Mouse (Mus musculus) limb, embryonic 11.5 days (tissue): Measurements from ENCODE around the gene Slc30a1. TPM values are rescaled to one million over a fixed set of nuclear protein-coding genes. Genes with fewer than 3 reads are reported as not detected.

Source experiments
- ATAC-seq: fragments of 200-750 bp; cut with Nextera tagmentation; 2 replicates; pipeline ENCODE4 v1.8.0; 2017; ENCODE audit warnings: low read depth; ENCODE audit not compliant: insufficient number of reproducible peaks, low FRiP score, low TSS enrichment
- DNase-seq: peaks from one replicate; pipeline ENCODE4 v3.0.0-alpha.2; 2015; ENCODE audit warnings: low spot score
- H3K27ac ChIP-seq: fragments of 300-500 bp; sonication (generic); replicated peaks from 2 replicates; pipeline ENCODE4 v1.5.1; 2014; ENCODE audit warnings: low read depth, mild to moderate bottlenecking, low read length
- H3K27me3 ChIP-seq: fragments of 300-500 bp; sonication (generic); 2 replicates; pipeline ENCODE4 v1.6.1; 2014; ENCODE audit warnings: mild to moderate bottlenecking, low read length, mixed read lengths; ENCODE audit not compliant: control insufficient read depth, insufficient read depth
- H3K36me3 ChIP-seq: fragments of 300-500 bp; sonication (generic); 2 replicates; pipeline ENCODE4 v1.6.1; 2014; ENCODE audit warnings: mild to moderate bottlenecking, low read length, moderate library complexity, mixed read lengths; ENCODE audit not compliant: control insufficient read depth, insufficient read depth
- H3K4me1 ChIP-seq: fragments of 300-500 bp; sonication (generic); 2 replicates; pipeline ENCODE4 v1.6.1; 2014; ENCODE audit warnings: low read length, mixed read lengths; ENCODE audit not compliant: control insufficient read depth, insufficient read depth
- H3K4me2 ChIP-seq: fragments of 300-500 bp; sonication (generic); 2 replicates; pipeline ENCODE4 v1.6.1; 2014; ENCODE audit warnings: low read depth, mild to moderate bottlenecking, moderate library complexity; ENCODE audit not compliant: severe bottlenecking
- H3K4me3 ChIP-seq: fragments of 300-500 bp; sonication (generic); 2 replicates; pipeline ENCODE4 v1.5.1; 2014; ENCODE audit warnings: low read depth, low read length
- H3K9ac ChIP-seq: fragments of 300-500 bp; sonication (generic); 2 replicates; pipeline ENCODE4 v1.6.1; 2014; ENCODE audit warnings: mild to moderate bottlenecking, low read length
- H3K9me3 ChIP-seq: fragments of 300-500 bp; sonication (generic); 2 replicates; pipeline ENCODE4 v1.6.1; 2016; ENCODE audit warnings: low read length; ENCODE audit not compliant: control insufficient read depth
- WGBS: fragments of 180-500 bp; shearing (Covaris S2); extraction: QIAGEN DNeasy Blood & Tissue Kit; methylation state at CpG from one replicate; pipeline ENCODE4 v1.1.7; 2014; 5-methylcytosine and 5-hydroxymethylcytosine counted together
- polyA plus RNA-seq: library from polyadenylated mRNA; unstranded; fragments of >200 nt; fragmentation: Nextera tagmentation; extraction: Ambion mirVana; gene quantifications from 2 replicates; pipeline ENCODE4 v1.2.1, GENCODE M21; 2014

Gene Slc30a1
- polyA plus RNA-seq, 1 experiment from 2014 or later, result 1.3 TPM

- no peaks in the 10 kb centered on the region for H3K27me3 ChIP-seq
- H3K9ac ChIP-seq, result no peak overlapping the region
- DNase-seq (no peak), ATAC-seq (no peak)
- peaks cover 8% of the 10 kb centered on the region; the same call in 1 of the 2 replicates for H3K4me1 ChIP-seq
- H3K27ac ChIP-seq, result no peak overlapping the region
- no peak overlapping the region for H3K4me3 ChIP-seq
- no peaks in the 10 kb centered on the region for H3K36me3 ChIP-seq
- 53% methylated on average over 4 of the region's 4 CpGs for WGBS
- H3K9me3 ChIP-seq, result no peaks in the 10 kb centered on the region
- H3K4me2 ChIP-seq, result no peak overlapping the region
Measured at GRCm38 (mm10) chr1:191925496-191925895, 18.9 kb downstream of the Slc30a1 start.

- Histone ChIP-seq H3K9me3 (no peaks in the 10 kb centered on the region), H3K27ac (no peak overlapping the region)
- WGBS, result 59% methylated on average over 3 of the region's 3 CpGs
Measured at GRCm38 (mm10) chr1:191926681-191927080, 20.1 kb downstream of the Slc30a1 start.

GRCm38 (mm10) chr1:191928345-191928744, 21.8 kb downstream of the Slc30a1 start:
- Histone ChIP-seq H3K27me3 (no peaks in the 10 kb centered on the region), H3K4me3 (no peak overlapping the region), H3K4me1 (peaks cover 8% of the 10 kb centered on the region; the same call in 1 of the 2 replicates), H3K27ac (no peak overlapping the region), H3K9ac (no peak overlapping the region), H3K9me3 (no peaks in the 10 kb centered on the region), H3K4me2 (no peak overlapping the region), H3K36me3 (no peaks in the 10 kb centered on the region)
- WGBS, result 79% methylated on average over 7 of the region's 7 CpGs
- ATAC-seq (no peak), DNase-seq (no peak)

More at GRCm38 (mm10) chr1:191926681-191927080, 20.1 kb downstream of the Slc30a1 start:
- Histone ChIP-seq H3K36me3 (no peaks in the 10 kb centered on the region), H3K4me3 (no peak overlapping the region), H3K4me1 (peaks cover 8% of the 10 kb centered on the region; the same call in 1 of the 2 replicates), H3K27me3 (no peaks in the 10 kb centered on the region), H3K9ac (no peak overlapping the region), H3K4me2 (no peak overlapping the region)
- ATAC-seq (no peak), DNase-seq (no peak)

GRCm38 (mm10) chr1:191929065-191929464, 22.5 kb downstream of the Slc30a1 start:
- H3K4me2 ChIP-seq, result no peak overlapping the region
- DNase-seq (no peak), ATAC-seq (no peak)
- 61% methylated on average over 8 of the region's 8 CpGs for WGBS
- H3K27ac ChIP-seq, result no peak overlapping the region
- no peak overlapping the region for H3K4me3 ChIP-seq
- no peaks in the 10 kb centered on the region for H3K9me3 ChIP-seq
- H3K27me3 ChIP-seq, result no peaks in the 10 kb centered on the region
- H3K9ac ChIP-seq, result no peak overlapping the region
- H3K4me1 ChIP-seq, result peaks cover 8% of the 10 kb centered on the region; the same call in 1 of the 2 replicates
- no peaks in the 10 kb centered on the region for H3K36me3 ChIP-seq

GRCm38 (mm10) chr1:191929897-191930524, 23.4 kb downstream of the Slc30a1 start:
- H3K4me2 ChIP-seq, result no peak overlapping the region
- H3K9ac ChIP-seq, result no peak overlapping the region
- WGBS, result 71% methylated on average over 12 of the region's 12 CpGs
- peaks cover 8% of the 10 kb centered on the region; the same call in 1 of the 2 replicates for H3K4me1 ChIP-seq
- H3K27ac ChIP-seq, result no peak overlapping the region
- ATAC-seq, result no peak
- no peaks in the 10 kb centered on the region for H3K27me3 ChIP-seq
- H3K36me3 ChIP-seq, result no peaks in the 10 kb centered on the region
- no peaks in the 10 kb centered on the region for H3K9me3 ChIP-seq
- DNase-seq, result no peak
- H3K4me3 ChIP-seq, result no peak overlapping the region

GRCm38 (mm10) chr1:191930525-191931105, 24.0 kb downstream of the Slc30a1 start:
- H3K4me3 ChIP-seq, result no peak overlapping the region
- no peak overlapping the region for H3K27ac ChIP-seq
- H3K9me3 ChIP-seq, result no peaks in the 10 kb centered on the region
- peaks cover 8% of the 10 kb centered on the region; the same call in 1 of the 2 replicates for H3K4me1 ChIP-seq
- H3K27me3 ChIP-seq, result no peaks in the 10 kb centered on the region
- no peak overlapping the region for H3K4me2 ChIP-seq
- no peaks in the 10 kb centered on the region for H3K36me3 ChIP-seq
- H3K9ac ChIP-seq, result no peak overlapping the region
- DNase-seq, result no peak
- ATAC-seq, result no peak
- WGBS, result 82% methylated on average over 3 of the region's 3 CpGs

- Histone ChIP-seq H3K27me3 (no peaks in the 10 kb centered on the region), H3K9me3 (no peaks in the 10 kb centered on the region)
- no peak for ATAC-seq
Measured at GRCm38 (mm10) chr1:191932286-191932985, 25.9 kb downstream of the Slc30a1 start.

GRCm38 (mm10) chr1:191932986-191933632, 26.5 kb downstream of the Slc30a1 start:
- Histone ChIP-seq H3K4me1 (peaks cover 8% of the 10 kb centered on the region; the same call in 1 of the 2 replicates), H3K9me3 (no peaks in the 10 kb centered on the region), H3K4me2 (no peak overlapping the region), H3K27ac (no peak overlapping the region), H3K36me3 (no peaks in the 10 kb centered on the region), H3K4me3 (no peak overlapping the region), H3K9ac (no peak overlapping the region), H3K27me3 (no peaks in the 10 kb centered on the region)
- DNase-seq (no peak), ATAC-seq (no peak)
- 88% methylated on average over 4 of the region's 4 CpGs for WGBS

More at GRCm38 (mm10) chr1:191932286-191932985, 25.9 kb downstream of the Slc30a1 start:
- 55% methylated on average over 8 of the region's 8 CpGs for WGBS
- Histone ChIP-seq H3K4me1 (peaks cover 8% of the 10 kb centered on the region; the same call in 1 of the 2 replicates), H3K36me3 (no peaks in the 10 kb centered on the region), H3K27ac (no peak overlapping the region), H3K4me3 (no peak overlapping the region), H3K9ac (no peak overlapping the region), H3K4me2 (no peak overlapping the region)
- no peak for DNase-seq
